Mouse (Mus musculus): ENCODE measurements around the gene Sobp. TPM values are rescaled to one million over a fixed set of nuclear protein-coding genes. Genes with fewer than 3 reads are reported as not detected.

Sobp gene
- polyA plus RNA-seq, 1 experiment, result not detected

GRCm38 (mm10) chr10:43166817-43167216, 7.5 kb downstream of the Sobp start:
- WGBS, result 98% methylated on average over 3 of the region's 3 CpGs
- TF ChIP-seq CTCF (IDR thresholded peaks at IDR 0.05; ENCODE audit: insufficient read depth, low read depth, low read length), result no peak
- TF ChIP-seq POLR2A (IDR thresholded peaks at IDR 0.05; ENCODE audit: insufficient read depth, low read depth, low read length), result no peak

GRCm38 (mm10) chr10:43166146-43166545, 8.2 kb downstream of the Sobp start:
- 98% methylated on average over 1 of the region's 1 CpGs for WGBS
- H3K27ac ChIP-seq (ENCODE audit: insufficient read depth, low read depth, low read length), result no peak overlapping the region

More at GRCm38 (mm10) chr10:43166817-43167216, 7.5 kb downstream of the Sobp start:
- Histone ChIP-seq H3K27ac (ENCODE audit: insufficient read depth, low read depth, low read length) (no peak overlapping the region), H3K4me3 (ENCODE audit: insufficient read depth, low read depth, low read length) (no peak overlapping the region), H3K4me1 (ENCODE audit: control insufficient read depth, insufficient read depth, low read length) (peaks cover 4% of the 10 kb centered on the region; the same call in 1 of the 2 replicates)

GRCm38 (mm10) chr10:43164406-43164805, 9.9 kb downstream of the Sobp start:
- Histone ChIP-seq H3K27ac (ENCODE audit: insufficient read depth, low read depth, low read length) (no peak overlapping the region), H3K4me3 (ENCODE audit: insufficient read depth, low read depth, low read length) (no peak overlapping the region), H3K4me1 (ENCODE audit: control insufficient read depth, insufficient read depth, low read length) (peaks cover 2% of the 10 kb centered on the region; the same call in 1 of the 2 replicates)
- WGBS, result 91% methylated on average over 2 of the region's 2 CpGs
- TF ChIP-seq POLR2A (IDR thresholded peaks at IDR 0.05; ENCODE audit: insufficient read depth, low read depth, low read length) (no peak), CTCF (IDR thresholded peaks at IDR 0.05; ENCODE audit: insufficient read depth, low read depth, low read length) (no peak)

More at GRCm38 (mm10) chr10:43166146-43166545, 8.2 kb downstream of the Sobp start:
- no peak for TF ChIP-seq POLR2A (IDR thresholded peaks at IDR 0.05; ENCODE audit: insufficient read depth, low read depth, low read length)
- TF ChIP-seq CTCF (IDR thresholded peaks at IDR 0.05; ENCODE audit: insufficient read depth, low read depth, low read length), result no peak
- no peak overlapping the region for H3K4me3 ChIP-seq (ENCODE audit: insufficient read depth, low read depth, low read length)
- peaks cover 4% of the 10 kb centered on the region; the same call in 1 of the 2 replicates for H3K4me1 ChIP-seq (ENCODE audit: control insufficient read depth, insufficient read depth, low read length)

GRCm38 (mm10) chr10:43162318-43162717, 12.0 kb downstream of the Sobp start:
- WGBS, result 76% methylated on average over 12 of the region's 12 CpGs
- peaks cover 3% of the 10 kb centered on the region for H3K4me1 ChIP-seq (ENCODE audit: control insufficient read depth, insufficient read depth, low read length)
- TF ChIP-seq CTCF (IDR thresholded peaks at IDR 0.05; ENCODE audit: insufficient read depth, low read depth, low read length), result no peak
- no peak for TF ChIP-seq POLR2A (IDR thresholded peaks at IDR 0.05; ENCODE audit: insufficient read depth, low read depth, low read length)
- no peak overlapping the region for H3K4me3 ChIP-seq (ENCODE audit: insufficient read depth, low read depth, low read length)
- no peak overlapping the region for H3K27ac ChIP-seq (ENCODE audit: insufficient read depth, low read depth, low read length)

- WGBS, result 76% methylated on average over 5 of the region's 5 CpGs
- H3K4me3 ChIP-seq (ENCODE audit: insufficient read depth, low read depth, low read length), result no peak overlapping the region
- no peak overlapping the region for H3K27ac ChIP-seq (ENCODE audit: insufficient read depth, low read depth, low read length)
- TF ChIP-seq CTCF (IDR thresholded peaks at IDR 0.05; ENCODE audit: insufficient read depth, low read depth, low read length) (no peak), POLR2A (IDR thresholded peaks at IDR 0.05; ENCODE audit: insufficient read depth, low read depth, low read length) (no peak)
- H3K4me1 ChIP-seq (ENCODE audit: control insufficient read depth, insufficient read depth, low read length), result peaks cover 11% of the 10 kb centered on the region
These were observed 15.0 kb downstream of the Sobp start for GRCm38 (mm10) chr10:43159333-43159732.

- TF ChIP-seq POLR2A (IDR thresholded peaks at IDR 0.05; ENCODE audit: insufficient read depth, low read depth, low read length), result no peak
- TF ChIP-seq CTCF (IDR thresholded peaks at IDR 0.05; ENCODE audit: insufficient read depth, low read depth, low read length), result no peak
- H3K4me1 ChIP-seq (ENCODE audit: control insufficient read depth, insufficient read depth, low read length), result peaks cover 11% of the 10 kb centered on the region
- no peak overlapping the region for H3K27ac ChIP-seq (ENCODE audit: insufficient read depth, low read depth, low read length)
- no peak overlapping the region for H3K4me3 ChIP-seq (ENCODE audit: insufficient read depth, low read depth, low read length)
- 82% methylated on average over 5 of the region's 5 CpGs for WGBS
These were observed 15.4 kb downstream of the Sobp start for GRCm38 (mm10) chr10:43158917-43159316.

- H3K4me1 ChIP-seq (ENCODE audit: control insufficient read depth, insufficient read depth, low read length), result peaks cover 11% of the 10 kb centered on the region
- TF ChIP-seq POLR2A (IDR thresholded peaks at IDR 0.05; ENCODE audit: insufficient read depth, low read depth, low read length) (no peak), CTCF (IDR thresholded peaks at IDR 0.05; ENCODE audit: insufficient read depth, low read depth, low read length) (no peak)
- H3K27ac ChIP-seq (ENCODE audit: insufficient read depth, low read depth, low read length), result peak overlapping the region; percentile 75
- H3K4me3 ChIP-seq (ENCODE audit: insufficient read depth, low read depth, low read length), result no peak overlapping the region
- 8% methylated on average over 12 of the region's 12 CpGs for WGBS
These were observed 19.2 kb downstream of the Sobp start for GRCm38 (mm10) chr10:43155046-43155560.

- 91% methylated on average over 8 of the region's 8 CpGs for WGBS
- no peak for TF ChIP-seq POLR2A (IDR thresholded peaks at IDR 0.05; ENCODE audit: insufficient read depth, low read depth, low read length)
- TF ChIP-seq CTCF (IDR thresholded peaks at IDR 0.05; ENCODE audit: insufficient read depth, low read depth, low read length), result no peak
- H3K27ac ChIP-seq (ENCODE audit: insufficient read depth, low read depth, low read length), result no peak overlapping the region
- H3K4me3 ChIP-seq (ENCODE audit: insufficient read depth, low read depth, low read length), result no peak overlapping the region
- peaks cover 8% of the 10 kb centered on the region for H3K4me1 ChIP-seq (ENCODE audit: control insufficient read depth, insufficient read depth, low read length)
These were observed 21.7 kb downstream of the Sobp start for GRCm38 (mm10) chr10:43152643-43153042.

- 82% methylated on average over 11 of the region's 11 CpGs for WGBS
- Histone ChIP-seq H3K27ac (ENCODE audit: insufficient read depth, low read depth, low read length) (no peak overlapping the region), H3K4me3 (ENCODE audit: insufficient read depth, low read depth, low read length) (no peak overlapping the region), H3K4me1 (ENCODE audit: control insufficient read depth, insufficient read depth, low read length) (no peaks in the 10 kb centered on the region)
- no peak for TF ChIP-seq POLR2A (IDR thresholded peaks at IDR 0.05; ENCODE audit: insufficient read depth, low read depth, low read length)
- TF ChIP-seq CTCF (IDR thresholded peaks at IDR 0.05; ENCODE audit: insufficient read depth, low read depth, low read length), result no peak
These were observed 25.9 kb downstream of the Sobp start for GRCm38 (mm10) chr10:43148456-43148855.

Measured in olfactory bulb, adult 2 months (tissue).